Mouse (Mus musculus): Measurements from ENCODE around the gene Als2.

- no peak for TF ChIP-seq POLR2A (IDR thresholded peaks at IDR 0.05; ENCODE audit: insufficient read depth, low read depth, low read length)
- TF ChIP-seq CTCF (IDR thresholded peaks at IDR 0.05; ENCODE audit: insufficient read depth, low read depth, low read length): no peak
Observed at GRCm38 (mm10) chr1:59243770-59244169, 6.7 kb upstream of the Als2 start.

Data from olfactory bulb, adult 2 months (tissue).